Mouse (Mus musculus) layer of hippocampus, adult 2 months (tissue): Measurements from ENCODE around the gene Hbb-bs. TPM values are rescaled to one million over a fixed set of nuclear protein-coding genes. Genes with fewer than 3 reads are reported as not detected.
"Not testable (repeated sequence)": the region's sequence is repeated elsewhere in the genome, so short reads cannot be mapped to it uniquely, and the experiment has no call there.

ENCODE experiments used
- DNase-seq, 2 experiments: peaks; one replicate each; pipeline ENCODE4 v3.0.0; 2022; ENCODE audit warnings: low spot score in 2 of 2
- H3K27ac ChIP-seq: fragments of 200-600 bp; 2 replicates; pipeline ENCODE4 v1.8.1; 2022
- H3K4me3 ChIP-seq: fragments of 200-600 bp; 2 replicates; pipeline ENCODE4 v1.8.1; 2022; ENCODE audit warnings: mild to moderate bottlenecking
- CTCF ChIP-seq: fragments of 200-600 bp; conservative IDR thresholded peaks from 2 replicates; pipeline ENCODE4 v1.8.1; 2022; ENCODE audit warnings: antibody characterized with exemption, mild to moderate bottlenecking, moderate library complexity
- total RNA-seq, 2 experiments: library from RNA; stranded (reverse); gene quantifications; 2 replicates each; pipeline ENCODE4 v1.2.3; 2021

Hbb-bs gene
- total RNA-seq, 2 experiments from 2014 or later = 322 to 529 TPM

GRCm38 (mm10) chr7:103826255-103826887 lies 1.5 kb downstream of the Hbb-bs start:
- DNase-seq = no peak
- H3K27ac ChIP-seq = no peak overlapping the region
- TF ChIP-seq CTCF = no peak

GRCm38 (mm10) chr7:103825536-103826254 lies 2.2 kb downstream of the Hbb-bs start:
- TF ChIP-seq CTCF = no peak
- H3K27ac ChIP-seq = no peak overlapping the region
- no peak overlapping the region for H3K4me3 ChIP-seq

More at GRCm38 (mm10) chr7:103826255-103826887, 1.5 kb downstream of the Hbb-bs start:
- H3K4me3 ChIP-seq = no peak overlapping the region

GRCm38 (mm10) chr7:103824597-103824996 lies 3.3 kb downstream of the Hbb-bs start:
- DNase-seq = no peak
- no peak for TF ChIP-seq CTCF
- no peak overlapping the region for H3K4me3 ChIP-seq
- H3K27ac ChIP-seq = no peak overlapping the region

More at GRCm38 (mm10) chr7:103825536-103826254, 2.2 kb downstream of the Hbb-bs start:
- no peak for DNase-seq

- not testable (repeated sequence) for DNase-seq
Observed at GRCm38 (mm10) chr7:103815085-103815484, 12.8 kb downstream of the Hbb-bs start.

GRCm38 (mm10) chr7:103813766-103814165 lies 14.1 kb downstream of the Hbb-bs start, which contains the start of gene Hbb-bt:
Gene Hbb-bt (minus strand): TSS chr7:103813996.
- Histone ChIP-seq H3K27ac (no peak within 1 kb of the TSS), H3K4me3 (no peak within 1 kb of the TSS)
- DNase-seq = no peak
- no peak for TF ChIP-seq CTCF

More at GRCm38 (mm10) chr7:103815085-103815484, 12.8 kb downstream of the Hbb-bs start:
- H3K27ac ChIP-seq, H3K4me3 ChIP-seq: not testable (repeated sequence)

GRCm38 (mm10) chr7:103813152-103813551 lies 14.7 kb downstream of the Hbb-bs start:
- not testable (repeated sequence) for H3K4me3 ChIP-seq, H3K27ac ChIP-seq, DNase-seq

- TF ChIP-seq CTCF = no peak
- no peak for DNase-seq
- Histone ChIP-seq H3K27ac (no peak overlapping the region), H3K4me3 (no peak overlapping the region)
Observed at GRCm38 (mm10) chr7:103812174-103812573, 15.7 kb downstream of the Hbb-bs start.

GRCm38 (mm10) chr7:103811223-103811845 lies 16.6 kb downstream of the Hbb-bs start:
- no peak overlapping the region for H3K27ac ChIP-seq
- no peak for TF ChIP-seq CTCF
- H3K4me3 ChIP-seq = no peak overlapping the region
- DNase-seq = no peak

GRCm38 (mm10) chr7:103810746-103811145 lies 17.1 kb downstream of the Hbb-bs start:
- DNase-seq = no peak
- H3K27ac ChIP-seq = no peak overlapping the region
- TF ChIP-seq CTCF = no peak
- no peak overlapping the region for H3K4me3 ChIP-seq

- DNase-seq = no peak
- Histone ChIP-seq H3K27ac (no peak overlapping the region), H3K4me3 (no peak overlapping the region)
- TF ChIP-seq CTCF = no peak
Observed at GRCm38 (mm10) chr7:103810296-103810695, 17.6 kb downstream of the Hbb-bs start.

- Histone ChIP-seq H3K27ac (no peak overlapping the region), H3K4me3 (no peak overlapping the region)
- TF ChIP-seq CTCF = no peak
- DNase-seq = no peak
Observed at GRCm38 (mm10) chr7:103809801-103810155, 18.1 kb downstream of the Hbb-bs start.

- H3K27ac ChIP-seq = no peak overlapping the region
- no peak overlapping the region for H3K4me3 ChIP-seq
- TF ChIP-seq CTCF = no peak
- no peak for DNase-seq
Observed at GRCm38 (mm10) chr7:103808971-103809800, 18.7 kb downstream of the Hbb-bs start.

GRCm38 (mm10) chr7:103808120-103808519 lies 19.8 kb downstream of the Hbb-bs start:
- H3K4me3 ChIP-seq, H3K27ac ChIP-seq, DNase-seq: not testable (repeated sequence)
